Mouse (Mus musculus): ENCODE measurements around the gene Cfap70. TPM values are rescaled to one million over a fixed set of nuclear protein-coding genes. Genes with fewer than 3 reads are reported as not detected.

Cfap70 gene
- polyA plus RNA-seq, 1 experiment from 2014 or later: 0.28 TPM

GRCm38 (mm10) chr14:20371854-20372253 is 80.2 kb downstream of the Cfap70 start:
- 82% methylated on average over 1 of the region's 1 CpGs for WGBS
- H3K4me2 ChIP-seq (replicated peaks): no peak overlapping the region
- no peak overlapping the region for H3K4me3 ChIP-seq (replicated peaks)
- H3K9me3 ChIP-seq: no peaks in the 10 kb centered on the region
- no peak for ATAC-seq
- H3K36me3 ChIP-seq: peaks cover 8% of the 10 kb centered on the region; the same call in 1 of the 2 replicates
- H3K4me1 ChIP-seq (replicated peaks): no peaks in the 10 kb centered on the region
- no peak overlapping the region for H3K9ac ChIP-seq
- no peak overlapping the region for H3K27ac ChIP-seq
- no peaks in the 10 kb centered on the region for H3K27me3 ChIP-seq (replicated peaks)

- ATAC-seq: no peak
- WGBS: 85% methylated on average over 7 of the region's 7 CpGs
- Histone ChIP-seq H3K4me1 (replicated peaks) (no peaks in the 10 kb centered on the region), H3K4me2 (replicated peaks) (no peak overlapping the region), H3K27ac (no peak overlapping the region), H3K9ac (no peak overlapping the region), H3K4me3 (replicated peaks) (no peak overlapping the region), H3K27me3 (replicated peaks) (no peaks in the 10 kb centered on the region), H3K36me3 (peaks cover 5% of the 10 kb centered on the region; the same call in 1 of the 2 replicates), H3K9me3 (no peaks in the 10 kb centered on the region)
These were observed 81.2 kb downstream of the Cfap70 start for GRCm38 (mm10) chr14:20370798-20371197.

- H3K27me3 ChIP-seq (replicated peaks): no peaks in the 10 kb centered on the region
- no peaks in the 10 kb centered on the region for H3K4me1 ChIP-seq (replicated peaks)
- no peak overlapping the region for H3K4me2 ChIP-seq (replicated peaks)
- no peak overlapping the region for H3K4me3 ChIP-seq (replicated peaks)
- no peaks in the 10 kb centered on the region for H3K9me3 ChIP-seq
- 88% methylated on average over 3 of the region's 3 CpGs for WGBS
- peaks cover 4% of the 10 kb centered on the region; the same call in 1 of the 2 replicates for H3K36me3 ChIP-seq
- H3K27ac ChIP-seq: no peak overlapping the region
- H3K9ac ChIP-seq: no peak overlapping the region
- no peak for ATAC-seq
These were observed 83.8 kb downstream of the Cfap70 start for GRCm38 (mm10) chr14:20368271-20368670.

GRCm38 (mm10) chr14:20363230-20363629 is 88.8 kb downstream of the Cfap70 start:
- 89% methylated on average over 4 of the region's 4 CpGs for WGBS
- Histone ChIP-seq H3K9ac (no peak overlapping the region), H3K27me3 (replicated peaks) (no peaks in the 10 kb centered on the region), H3K36me3 (peaks cover 28% of the 10 kb centered on the region), H3K4me2 (replicated peaks) (no peak overlapping the region), H3K9me3 (no peaks in the 10 kb centered on the region), H3K27ac (no peak overlapping the region), H3K4me3 (replicated peaks) (no peak overlapping the region), H3K4me1 (replicated peaks) (no peaks in the 10 kb centered on the region)
- no peak for ATAC-seq

GRCm38 (mm10) chr14:20347991-20348541 is 104.0 kb downstream of the Cfap70 start, which contains the start of the genes Ecd and Fam149b:
Gene Ecd, minus strand, starts transcription at chr14:20348121.
Gene Fam149b, plus strand, starts transcription at chr14:20348162.
- H3K4me1 ChIP-seq (replicated peaks): 0 out of 2 replicates have a peak, but pooled peaks cover 12% of the 10 kb centered on the region
- H3K27ac ChIP-seq: peak within 1 kb of the TSS; percentile 94
- H3K27me3 ChIP-seq (replicated peaks): no peaks in the 10 kb centered on the region
- no peaks in the 10 kb centered on the region for H3K9me3 ChIP-seq
- peak within 1 kb of the TSS; percentile 69 for H3K4me2 ChIP-seq (replicated peaks)
- peaks cover 3% of the 10 kb centered on the region; the same call in 1 of the 2 replicates for H3K36me3 ChIP-seq
- peak within 1 kb of the TSS; percentile 82 for H3K4me3 ChIP-seq (replicated peaks)
- peak; percentile 98 for ATAC-seq
- under 1% methylated on average over 42 of the region's 42 CpGs for WGBS
- H3K9ac ChIP-seq: peak within 1 kb of the TSS; percentile 97

- WGBS: 5% methylated on average over 15 of the region's 15 CpGs
These were observed 104.5 kb downstream of the Cfap70 start for GRCm38 (mm10) chr14:20347441-20347990.

GRCm38 (mm10) chr14:20345885-20346284 is 106.1 kb downstream of the Cfap70 start:
- WGBS: 83% methylated on average over 9 of the region's 9 CpGs
- ATAC-seq: no peak
- Histone ChIP-seq H3K27me3 (replicated peaks) (no peaks in the 10 kb centered on the region), H3K27ac (no peak overlapping the region), H3K36me3 (peaks cover 3% of the 10 kb centered on the region; the same call in 1 of the 2 replicates), H3K9me3 (no peaks in the 10 kb centered on the region), H3K4me3 (replicated peaks) (no peak overlapping the region), H3K4me2 (replicated peaks) (no peak overlapping the region), H3K4me1 (replicated peaks) (0 out of 2 replicates have a peak, but pooled peaks cover 12% of the 10 kb centered on the region), H3K9ac (no peak overlapping the region)

More at GRCm38 (mm10) chr14:20347441-20347990, 104.5 kb downstream of the Cfap70 start:
- H3K9ac ChIP-seq: peak overlapping the region; percentile 69
- H3K4me2 ChIP-seq (replicated peaks): peak overlapping the region; percentile 69
- H3K27me3 ChIP-seq (replicated peaks): no peaks in the 10 kb centered on the region
- ATAC-seq: peak; percentile 75
- H3K4me1 ChIP-seq (replicated peaks): 0 out of 2 replicates have a peak, but pooled peaks cover 12% of the 10 kb centered on the region
- peak overlapping the region; percentile 82 for H3K4me3 ChIP-seq (replicated peaks)
- H3K36me3 ChIP-seq: peaks cover 6% of the 10 kb centered on the region; the same call in 1 of the 2 replicates
- H3K27ac ChIP-seq: peak overlapping the region; percentile 69
- no peaks in the 10 kb centered on the region for H3K9me3 ChIP-seq

Other genes with a start within 250 kb of the Cfap70 start
- gene Kcnk16, start 183.0 kb downstream of the Cfap70 start, polyA plus RNA-seq (2015; fragmentation: Nextera tagmentation; extraction: Ambion mirVana): 6.0 and 11.0 TPM in 2 replicates
- gene Nudt13, start 157.5 kb downstream of the Cfap70 start, polyA plus RNA-seq (2015; fragmentation: Nextera tagmentation; extraction: Ambion mirVana): 15.8 and 17.8 TPM in 2 replicates
- 44.1 and 45.9 TPM in 2 replicates for gene Ecd, start 104.1 kb downstream of the Cfap70 start, polyA plus RNA-seq (2015; fragmentation: Nextera tagmentation; extraction: Ambion mirVana)
- gene Fam149b, start 104.1 kb downstream of the Cfap70 start, polyA plus RNA-seq (2015; fragmentation: Nextera tagmentation; extraction: Ambion mirVana): 29.0 and 31.1 TPM in 2 replicates
- 128 and 134 TPM in 2 replicates for gene Dnajc9, start 63.3 kb downstream of the Cfap70 start, polyA plus RNA-seq (2015; fragmentation: Nextera tagmentation; extraction: Ambion mirVana)
- gene Mrps16, start 58.6 kb downstream of the Cfap70 start, polyA plus RNA-seq (2015; fragmentation: Nextera tagmentation; extraction: Ambion mirVana): 97.9 and 100 TPM in 2 replicates
- gene Anxa7, start 27.9 kb upstream of the Cfap70 start, polyA plus RNA-seq (2015; fragmentation: Nextera tagmentation; extraction: Ambion mirVana): 45.5 and 47.0 TPM in 2 replicates
- 0.54 and 0.98 TPM in 2 replicates for gene Mss51, start 44.7 kb upstream of the Cfap70 start, polyA plus RNA-seq (2015; fragmentation: Nextera tagmentation; extraction: Ambion mirVana)
- 37.9 and 38.8 TPM in 2 replicates for gene Ppp3cb, start 94.3 kb upstream of the Cfap70 start, polyA plus RNA-seq (2015; fragmentation: Nextera tagmentation; extraction: Ambion mirVana)
- 3.8 and 4.4 TPM in 2 replicates for gene Usp54, start 188.8 kb upstream of the Cfap70 start, polyA plus RNA-seq (2015; fragmentation: Nextera tagmentation; extraction: Ambion mirVana)
- 0.13 and 0.57 TPM in 2 replicates for gene Myoz1, start 204.3 kb upstream of the Cfap70 start, polyA plus RNA-seq (2015; fragmentation: Nextera tagmentation; extraction: Ambion mirVana)
- 0.13 and 0.52 TPM in 2 replicates for gene Synpo2l, start 216.1 kb upstream of the Cfap70 start, polyA plus RNA-seq (2015; fragmentation: Nextera tagmentation; extraction: Ambion mirVana)
- gene Sec24c, start 222.1 kb upstream of the Cfap70 start, polyA plus RNA-seq (2015; fragmentation: Nextera tagmentation; extraction: Ambion mirVana): 82.8 and 96.2 TPM in 2 replicates
- 21.2 and 22.8 TPM in 2 replicates for gene Fut11, start 242.7 kb upstream of the Cfap70 start, polyA plus RNA-seq (2015; fragmentation: Nextera tagmentation; extraction: Ambion mirVana)

Measured in intestine, embryonic 15.5 days (tissue).